Mouse (Mus musculus): ENCODE measurements around the gene Ephb3. TPM values are rescaled to one million over a fixed set of nuclear protein-coding genes. Genes with fewer than 3 reads are reported as not detected.
"Not testable (repeated sequence)": the region's sequence is repeated elsewhere in the genome, so short reads cannot be mapped to it uniquely, and the experiment has no call there.

The Ephb3 gene
- 16.3 and 19.5 TPM in 2 replicates for polyA plus RNA-seq (2015; fragmentation: Nextera tagmentation; extraction: Ambion mirVana)

GRCm38 (mm10) chr16:21204367-21205092 is at the start of gene Ephb3:
Gene Ephb3, plus strand, starts transcription at chr16:21204755.
- ATAC-seq = peak; percentile 97
- Histone ChIP-seq H3K4me1 (ENCODE audit: insufficient read depth, low read depth, low read length) (peaks cover 6% of the 10 kb centered on the region), H3K9ac (replicated peaks; ENCODE audit: low read depth) (peak within 1 kb of the TSS; percentile 74), H3K36me3 (ENCODE audit: insufficient read depth, low read length) (no peaks in the 10 kb centered on the region), H3K4me3 (ENCODE audit: low read depth, low read length) (peak within 1 kb of the TSS; percentile 81), H3K9me3 (ENCODE audit: low read length) (no peaks in the 10 kb centered on the region), H3K27ac (ENCODE audit: low read length) (peak within 1 kb of the TSS; percentile 77), H3K27me3 (replicated peaks; ENCODE audit: insufficient read depth, low read length) (no peaks in the 10 kb centered on the region; the same call in 1 of the 2 replicates), H3K4me2 (replicated peaks; ENCODE audit: low read depth, low read length) (peak within 1 kb of the TSS; percentile 67)
- WGBS = under 1% methylated on average over 48 of the region's 51 CpGs
- TF ChIP-seq EP300 (IDR thresholded peaks at IDR 0.05) = peak; percentile 46; the same call in 1 of the 2 replicates
- peak; percentile 85 for TF ChIP-seq CTCF (IDR thresholded peaks at IDR 0.05)
- DNase-seq (ENCODE audit: low spot score) = peak; percentile 100

GRCm38 (mm10) chr16:21156261-21156660 is 48.3 kb upstream of the Ephb3 start:
- H3K9me3 ChIP-seq (ENCODE audit: low read length); H3K4me2 ChIP-seq (replicated peaks; ENCODE audit: low read depth, low read length); H3K27ac ChIP-seq (ENCODE audit: low read length); ATAC-seq; H3K36me3 ChIP-seq (ENCODE audit: insufficient read depth, low read length); H3K27me3 ChIP-seq (replicated peaks; ENCODE audit: insufficient read depth, low read length); H3K4me3 ChIP-seq (ENCODE audit: low read depth, low read length); H3K9ac ChIP-seq (replicated peaks; ENCODE audit: low read depth); H3K4me1 ChIP-seq (ENCODE audit: insufficient read depth, low read depth, low read length); DNase-seq (ENCODE audit: low spot score): not testable (repeated sequence)

GRCm38 (mm10) chr16:21159226-21159625 is 45.3 kb upstream of the Ephb3 start:
- H3K27ac ChIP-seq (ENCODE audit: low read length); ATAC-seq; H3K9ac ChIP-seq (replicated peaks; ENCODE audit: low read depth); H3K4me1 ChIP-seq (ENCODE audit: insufficient read depth, low read depth, low read length); H3K27me3 ChIP-seq (replicated peaks; ENCODE audit: insufficient read depth, low read length); H3K4me3 ChIP-seq (ENCODE audit: low read depth, low read length); DNase-seq (ENCODE audit: low spot score); H3K9me3 ChIP-seq (ENCODE audit: low read length); H3K36me3 ChIP-seq (ENCODE audit: insufficient read depth, low read length); H3K4me2 ChIP-seq (replicated peaks; ENCODE audit: low read depth, low read length): not testable (repeated sequence)
- 86% methylated on average over 1 of the region's 1 CpGs for WGBS

- H3K27me3 ChIP-seq (replicated peaks; ENCODE audit: insufficient read depth, low read length); DNase-seq (ENCODE audit: low spot score); H3K4me1 ChIP-seq (ENCODE audit: insufficient read depth, low read depth, low read length); H3K36me3 ChIP-seq (ENCODE audit: insufficient read depth, low read length); H3K27ac ChIP-seq (ENCODE audit: low read length); H3K9me3 ChIP-seq (ENCODE audit: low read length); H3K9ac ChIP-seq (replicated peaks; ENCODE audit: low read depth); H3K4me2 ChIP-seq (replicated peaks; ENCODE audit: low read depth, low read length); ATAC-seq; H3K4me3 ChIP-seq (ENCODE audit: low read depth, low read length): not testable (repeated sequence)
- 73% methylated on average over 3 of the region's 3 CpGs for WGBS
Observed at GRCm38 (mm10) chr16:21163423-21163822, 41.1 kb upstream of the Ephb3 start.

- H3K4me2 ChIP-seq (replicated peaks; ENCODE audit: low read depth, low read length) = not testable (repeated sequence)
- ATAC-seq = peak; percentile 32; the same call in 1 of the 2 replicates
Observed at GRCm38 (mm10) chr16:21165343-21166220, 39.0 kb upstream of the Ephb3 start.

GRCm38 (mm10) chr16:21168730-21169129 is 35.8 kb upstream of the Ephb3 start:
- Histone ChIP-seq H3K4me2 (replicated peaks; ENCODE audit: low read depth, low read length) (no peak overlapping the region), H3K4me3 (ENCODE audit: low read depth, low read length) (no peak overlapping the region), H3K36me3 (ENCODE audit: insufficient read depth, low read length) (no peaks in the 10 kb centered on the region), H3K27ac (ENCODE audit: low read length) (no peak overlapping the region), H3K4me1 (ENCODE audit: insufficient read depth, low read depth, low read length) (no peaks in the 10 kb centered on the region), H3K9me3 (ENCODE audit: low read length) (no peaks in the 10 kb centered on the region), H3K9ac (replicated peaks; ENCODE audit: low read depth) (no peak overlapping the region), H3K27me3 (replicated peaks; ENCODE audit: insufficient read depth, low read length) (no peaks in the 10 kb centered on the region)
- ATAC-seq (no peak), DNase-seq (ENCODE audit: low spot score) (no peak)
- TF ChIP-seq CTCF (IDR thresholded peaks at IDR 0.05) = no peak
- no peak for TF ChIP-seq EP300 (IDR thresholded peaks at IDR 0.05)
- whole genome bisulfite sequencing = 83% methylated on average over 13 of the region's 13 CpGs

More at GRCm38 (mm10) chr16:21165343-21166220, 39.0 kb upstream of the Ephb3 start:
- not testable (repeated sequence) for H3K27ac ChIP-seq (ENCODE audit: low read length); H3K4me3 ChIP-seq (ENCODE audit: low read depth, low read length); H3K4me1 ChIP-seq (ENCODE audit: insufficient read depth, low read depth, low read length); H3K27me3 ChIP-seq (replicated peaks; ENCODE audit: insufficient read depth, low read length); DNase-seq (ENCODE audit: low spot score); H3K9ac ChIP-seq (replicated peaks; ENCODE audit: low read depth); H3K9me3 ChIP-seq (ENCODE audit: low read length); H3K36me3 ChIP-seq (ENCODE audit: insufficient read depth, low read length)
- WGBS = 17% methylated on average over 14 of the region's 19 CpGs
